Comparison of ENCODE assay signal across 8 mouse cellular contexts in genomic region chr6:117905260-117905930, GRCm38 (mm10). TPM values are rescaled to one million over a fixed set of nuclear protein-coding genes. Genes with fewer than 3 reads are reported as not detected.
A peak's percentile ranks its signal among the peaks of the same experiment; 100 is the strongest.
DNase-seq lines count a peak whose midpoint lies in the region; ATAC-seq lines count a peak whose summit lies in the region.

No protein-coding gene starts in this region.

- H3K36me3 ChIP-seq in lung, embryonic 15.5 days, result no peaks in the 10 kb centered on the region
- no peaks in the 10 kb centered on the region for H3K36me3 ChIP-seq in embryonic facial prominence, embryonic 12.5 days
- H3K36me3 ChIP-seq in intestine, embryonic 15.5 days, result no peaks in the 10 kb centered on the region
- no peaks in the 10 kb centered on the region for H3K36me3 ChIP-seq in neural tube, embryonic 12.5 days

- DNase-seq in lung, postnatal 4 days, result no peak
- no peak for DNase-seq in Muller cell, postnatal 12 days (ENCODE audit: inconsistent ontology term)
- no peak for DNase-seq in frontal cortex, adult 2 months (ENCODE audit: extremely low spot score in 1 of 2, low spot score in 1 of 2)
- DNase-seq in retina, embryonic 14.5 days (ENCODE audit: low spot score), result no peak

- peak overlapping the region; percentile 60 for H3K9ac ChIP-seq in lung, embryonic 15.5 days
- H3K9ac ChIP-seq in embryonic facial prominence, embryonic 12.5 days, result peak overlapping the region; percentile 48; the same call in 1 of the 2 replicates
- peak overlapping the region; percentile 2; the same call in 1 of the 2 replicates for H3K9ac ChIP-seq in intestine, embryonic 15.5 days
- peak overlapping the region; percentile 48; the same call in 1 of the 2 replicates for H3K9ac ChIP-seq in neural tube, embryonic 12.5 days

- peak overlapping the region; percentile 86 for H3K27ac ChIP-seq in lung, embryonic 15.5 days
- H3K27ac ChIP-seq in embryonic facial prominence, embryonic 12.5 days, result peak overlapping the region; percentile 96
- H3K27ac ChIP-seq in intestine, embryonic 15.5 days, result peak overlapping the region; percentile 80; the same call in 1 of the 2 replicates
- H3K27ac ChIP-seq in neural tube, embryonic 12.5 days, result no peak overlapping the region

- H3K4me3 ChIP-seq in lung, embryonic 15.5 days, result peak overlapping the region; percentile 100
- peak overlapping the region; percentile 100 for H3K4me3 ChIP-seq in embryonic facial prominence, embryonic 12.5 days
- peak overlapping the region; percentile 97 for H3K4me3 ChIP-seq in intestine, embryonic 15.5 days (replicated peaks)
- H3K4me3 ChIP-seq in neural tube, embryonic 12.5 days, result 0 out of 2 replicates have a peak overlapping the region, but pooled peaks have one; percentile 4

- no peaks in the 10 kb centered on the region for H3K27me3 ChIP-seq in lung, embryonic 15.5 days
- no peaks in the 10 kb centered on the region for H3K27me3 ChIP-seq in embryonic facial prominence, embryonic 12.5 days
- no peaks in the 10 kb centered on the region for H3K27me3 ChIP-seq in intestine, embryonic 15.5 days (replicated peaks)
- no peaks in the 10 kb centered on the region for H3K27me3 ChIP-seq in neural tube, embryonic 12.5 days (replicated peaks)

- H3K4me1 ChIP-seq in lung, embryonic 15.5 days, result peaks cover 24% of the 10 kb centered on the region
- peaks cover 23% of the 10 kb centered on the region for H3K4me1 ChIP-seq in embryonic facial prominence, embryonic 12.5 days
- H3K4me1 ChIP-seq in intestine, embryonic 15.5 days (replicated peaks), result peaks cover 17% of the 10 kb centered on the region
- H3K4me1 ChIP-seq in neural tube, embryonic 12.5 days, result peaks cover 27% of the 10 kb centered on the region

- no peak for ATAC-seq in lung, embryonic 15.5 days (ENCODE audit: borderline replicate concordance, extremely low read depth, low FRiP score, low TSS enrichment)
- no peak for ATAC-seq in embryonic facial prominence, embryonic 12.5 days (ENCODE audit: insufficient number of reproducible peaks, insufficient read depth, low FRiP score, low TSS enrichment)
- no peak for ATAC-seq in intestine, embryonic 15.5 days
- no peak for ATAC-seq in neural tube, embryonic 12.5 days (ENCODE audit: low FRiP score, low read depth)

- WGBS in lung, embryonic 15.5 days, result 19% methylated on average over 4 of the region's 4 CpGs
- 19% methylated on average over 4 of the region's 4 CpGs for WGBS in embryonic facial prominence, embryonic 12.5 days
- 14% methylated on average over 4 of the region's 4 CpGs for WGBS in intestine, embryonic 15.5 days
- WGBS in neural tube, embryonic 12.5 days, result 27% methylated on average over 4 of the region's 4 CpGs

- H3K4me2 ChIP-seq in lung, embryonic 15.5 days, result peak overlapping the region; percentile 56
- peak overlapping the region; percentile 69 for H3K4me2 ChIP-seq in embryonic facial prominence, embryonic 12.5 days (replicated peaks)
- peak overlapping the region; percentile 47 for H3K4me2 ChIP-seq in intestine, embryonic 15.5 days (replicated peaks)
- peak overlapping the region; percentile 97 for H3K4me2 ChIP-seq in neural tube, embryonic 12.5 days (replicated peaks)

- no peaks in the 10 kb centered on the region for H3K9me3 ChIP-seq in lung, embryonic 15.5 days
- H3K9me3 ChIP-seq in embryonic facial prominence, embryonic 12.5 days, result no peaks in the 10 kb centered on the region
- no peaks in the 10 kb centered on the region for H3K9me3 ChIP-seq in intestine, embryonic 15.5 days
- H3K9me3 ChIP-seq in neural tube, embryonic 12.5 days, result no peaks in the 10 kb centered on the region

RNA-seq across cellular contexts. Expression of gene Hnrnpf, which starts 5.3 kb away (rescaled TPM):
- polyA plus RNA-seq in lung, embryonic 15.5 days (2015; fragmentation: Nextera tagmentation; extraction: Ambion mirVana), result 788 and 807 TPM in 2 replicates
- 659 and 677 TPM in 2 replicates for polyA plus RNA-seq in embryonic facial prominence, embryonic 12.5 days (2016; fragmentation: Nextera tagmentation; extraction: Ambion mirVana)
- polyA plus RNA-seq in intestine, embryonic 15.5 days (2015; fragmentation: Nextera tagmentation; extraction: Ambion mirVana), result 791 and 835 TPM in 2 replicates
- polyA plus RNA-seq in neural tube, embryonic 12.5 days (2016; fragmentation: Nextera tagmentation; extraction: Ambion mirVana), result 463 and 469 TPM in 2 replicates
- polyA plus RNA-seq in frontal cortex, adult 2 months (2012; rRNA removed), result 121 and 126 TPM in 2 replicates

RNA-seq across cellular contexts. Expression of gene Fxyd4, which starts 32.1 kb away (rescaled TPM):
- 4.5 and 5.2 TPM in 2 replicates for polyA plus RNA-seq in lung, embryonic 15.5 days (2015; fragmentation: Nextera tagmentation; extraction: Ambion mirVana)
- polyA plus RNA-seq in embryonic facial prominence, embryonic 12.5 days (2016; fragmentation: Nextera tagmentation; extraction: Ambion mirVana), result 2.2 and 3.7 TPM in 2 replicates
- polyA plus RNA-seq in intestine, embryonic 15.5 days (2015; fragmentation: Nextera tagmentation; extraction: Ambion mirVana), result 1.8 and 3.2 TPM in 2 replicates
- 1.2 and 2.7 TPM in 2 replicates for polyA plus RNA-seq in neural tube, embryonic 12.5 days (2016; fragmentation: Nextera tagmentation; extraction: Ambion mirVana)
- 0.08 TPM in 1 of 2 replicates, not detected in the other for polyA plus RNA-seq in frontal cortex, adult 2 months (2012; rRNA removed)

RNA-seq across cellular contexts. Expression of gene Zfp239, which starts 43.5 kb away (rescaled TPM):
- polyA plus RNA-seq in lung, embryonic 15.5 days (2015; fragmentation: Nextera tagmentation; extraction: Ambion mirVana), result 7.6 and 7.9 TPM in 2 replicates
- polyA plus RNA-seq in embryonic facial prominence, embryonic 12.5 days (2016; fragmentation: Nextera tagmentation; extraction: Ambion mirVana), result 15.7 and 19.2 TPM in 2 replicates
- polyA plus RNA-seq in intestine, embryonic 15.5 days (2015; fragmentation: Nextera tagmentation; extraction: Ambion mirVana), result 4.5 and 5.1 TPM in 2 replicates
- 11.1 and 12.0 TPM in 2 replicates for polyA plus RNA-seq in neural tube, embryonic 12.5 days (2016; fragmentation: Nextera tagmentation; extraction: Ambion mirVana)
- polyA plus RNA-seq in frontal cortex, adult 2 months (2012; rRNA removed), result 24.3 and 26.8 TPM in 2 replicates

Comparison
In these comparisons a context has a peak if more than half of its experiments do, and no peak if none do; other contexts are left out.
1. H3K4me2 ChIP-seq: peak in every context shown above with its lines; median percentile 97 in neural tube, embryonic 12.5 days; 69 in embryonic facial prominence, embryonic 12.5 days; 56 in lung, embryonic 15.5 days; 47 in intestine, embryonic 15.5 days.
2. H3K4me3 ChIP-seq: peak in every context shown above with its lines; median percentile 100 in lung, embryonic 15.5 days; 100 in embryonic facial prominence, embryonic 12.5 days; 97 in intestine, embryonic 15.5 days; 4 in neural tube, embryonic 12.5 days.
3. H3K9ac ChIP-seq: peak in every context shown above with its lines; median percentile 60 in lung, embryonic 15.5 days; 48 in embryonic facial prominence, embryonic 12.5 days; 48 in neural tube, embryonic 12.5 days; 2 in intestine, embryonic 15.5 days.